Mouse (Mus musculus) lung, adult 2 months (tissue): ENCODE measurements around the gene Tanc1. TPM values are rescaled to one million over a fixed set of nuclear protein-coding genes. Genes with fewer than 3 reads are reported as not detected.

ENCODE experiments used
- DNase-seq: peaks from one replicate; pipeline ENCODE4 v3.0.0; 2022
- H3K4me1 ChIP-seq: fragments of 200-500 bp; 2 replicates; pipeline ENCODE4 v1.6.1; 2011; ENCODE audit warnings: low read length; ENCODE audit not compliant: control insufficient read depth, insufficient read depth
- H3K4me3 ChIP-seq: fragments of 200-500 bp; replicated peaks from 2 replicates; pipeline ENCODE3; 2011; ENCODE audit warnings: low read depth, mild to moderate bottlenecking, control low read depth, low read length; ENCODE audit errors: extremely low read depth
- CTCF ChIP-seq: fragments of 200-500 bp; IDR thresholded peaks from 2 replicates; pipeline ENCODE4 v1.5.1; 2011; ENCODE audit warnings: mild to moderate bottlenecking, low read length, control low read depth; ENCODE audit not compliant: insufficient read depth
- POLR2A ChIP-seq: fragments of 200-500 bp; IDR thresholded peaks from 2 replicates; pipeline ENCODE4 v1.6.1; 2011; ENCODE audit warnings: low read depth, mild to moderate bottlenecking, control low read depth, low read length, borderline replicate concordance; ENCODE audit errors: extremely low read depth
- WGBS: fragments of 180-500 bp; shearing (Covaris S2); methylation state at CpG from one replicate; pipeline ENCODE4 v1.1.7; 2018; 5-methylcytosine and 5-hydroxymethylcytosine counted together
- polyA plus RNA-seq: library from polyadenylated mRNA; depleted of rRNA; stranded (reverse); fragments of >200 nt; gene quantifications from 2 replicates; pipeline ENCODE4 v1.2.3, GENCODE M21; 2012

The Tanc1 gene
- polyA plus RNA-seq, 1 experiment: 29.0 TPM

- no peaks in the 10 kb centered on the region for H3K4me1 ChIP-seq
- no peak for DNase-seq
- 44% methylated on average over 10 of the region's 10 CpGs for WGBS
- no peak overlapping the region for H3K4me3 ChIP-seq
- TF ChIP-seq CTCF (no peak), POLR2A (no peak)
Measured at GRCm38 (mm10) chr2:59749371-59749770, 137.5 kb downstream of the Tanc1 start.

DNA sequence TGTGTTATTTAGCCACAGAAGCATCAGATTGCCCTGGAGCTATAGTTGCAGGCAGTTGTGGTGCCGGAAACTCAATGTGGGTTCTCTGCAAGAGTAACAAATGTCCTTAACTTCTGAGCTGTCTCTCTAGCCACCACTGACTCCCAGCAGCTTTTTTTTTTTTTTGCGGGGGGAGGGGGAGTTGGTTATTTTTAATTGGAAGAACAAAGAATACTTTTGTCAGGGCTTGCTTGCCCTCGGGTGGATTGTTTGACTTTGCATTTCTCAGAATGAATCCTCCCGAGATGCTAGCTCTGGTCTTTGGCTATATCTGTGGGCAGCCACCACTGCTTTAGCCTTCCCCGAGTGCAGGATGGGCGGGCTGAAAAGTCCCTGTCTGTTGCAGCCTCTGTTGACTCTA, 139.3 kb downstream of the Tanc1 start:
- Histone ChIP-seq H3K4me3 (no peak overlapping the region), H3K4me1 (no peaks in the 10 kb centered on the region)
- DNase-seq: no peak
- TF ChIP-seq CTCF: no peak
- no peak for TF ChIP-seq POLR2A
- 66% methylated on average over 6 of the region's 6 CpGs for WGBS

DNA sequence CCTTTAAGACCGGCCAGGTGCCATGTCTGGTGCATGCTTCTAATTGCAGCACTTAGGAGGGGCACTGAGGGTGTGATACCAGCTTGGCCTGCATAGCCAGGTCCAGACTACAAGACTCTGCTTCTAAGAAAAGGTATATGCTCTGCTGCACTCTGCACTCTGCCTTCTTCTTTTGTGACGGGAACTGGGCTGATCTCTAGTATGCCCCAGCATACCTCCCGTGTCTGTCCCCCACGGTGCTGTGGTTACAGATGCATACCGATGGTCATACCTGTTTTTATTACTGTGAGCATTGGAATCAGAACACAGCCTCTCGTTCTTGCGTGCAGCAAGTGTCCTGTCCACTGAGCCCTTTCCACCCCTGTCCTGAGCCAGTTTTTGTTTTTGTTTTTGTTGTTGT, 140.3 kb downstream of the Tanc1 start:
- TF ChIP-seq POLR2A: no peak
- TF ChIP-seq CTCF: no peak
- WGBS: 93% methylated on average over 7 of the region's 7 CpGs
- no peak overlapping the region for H3K4me3 ChIP-seq
- H3K4me1 ChIP-seq: no peaks in the 10 kb centered on the region
- DNase-seq: no peak

GRCm38 (mm10) chr2:59752766-59753165, 140.9 kb downstream of the Tanc1 start:
- 76% methylated on average over 5 of the region's 5 CpGs for WGBS
- Histone ChIP-seq H3K4me1 (no peaks in the 10 kb centered on the region), H3K4me3 (no peak overlapping the region)
- TF ChIP-seq CTCF (no peak), POLR2A (no peak)
- no peak for DNase-seq

DNA sequence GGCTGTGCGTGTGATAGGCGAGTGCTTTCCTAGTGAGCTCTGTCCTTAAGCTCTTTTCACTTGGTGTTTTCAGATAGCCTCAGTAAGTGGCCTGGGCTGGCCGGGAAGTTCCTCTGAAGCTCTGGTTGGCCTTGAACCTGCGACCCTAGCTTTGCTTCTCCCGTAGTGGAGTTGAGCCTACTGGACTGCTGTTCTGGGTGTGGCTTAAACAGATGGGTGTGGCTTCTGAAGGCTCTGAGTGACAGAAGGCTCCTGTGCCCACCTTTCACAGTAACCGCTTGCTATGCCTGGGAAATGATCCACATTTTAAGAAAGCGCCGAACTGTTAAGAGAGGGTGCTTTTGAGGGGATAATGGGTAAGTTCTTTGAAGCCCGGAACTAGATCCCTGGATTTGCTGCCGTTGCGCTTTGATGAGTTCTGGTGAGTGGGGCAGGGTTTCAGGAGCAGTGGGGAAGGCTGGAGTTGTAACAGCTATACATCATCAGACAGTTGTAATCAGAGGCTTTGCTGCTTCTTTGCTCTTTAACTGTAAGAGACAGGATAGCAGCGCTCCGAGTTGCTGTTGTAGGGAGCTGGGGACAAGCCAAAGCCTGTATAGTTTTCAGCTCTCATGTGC, 144.4 kb downstream of the Tanc1 start:
- WGBS: 77% methylated on average over 13 of the region's 13 CpGs
- Histone ChIP-seq H3K4me1 (no peaks in the 10 kb centered on the region), H3K4me3 (no peak overlapping the region)
- TF ChIP-seq CTCF: no peak
- TF ChIP-seq POLR2A: no peak
- DNase-seq: no peak

DNA sequence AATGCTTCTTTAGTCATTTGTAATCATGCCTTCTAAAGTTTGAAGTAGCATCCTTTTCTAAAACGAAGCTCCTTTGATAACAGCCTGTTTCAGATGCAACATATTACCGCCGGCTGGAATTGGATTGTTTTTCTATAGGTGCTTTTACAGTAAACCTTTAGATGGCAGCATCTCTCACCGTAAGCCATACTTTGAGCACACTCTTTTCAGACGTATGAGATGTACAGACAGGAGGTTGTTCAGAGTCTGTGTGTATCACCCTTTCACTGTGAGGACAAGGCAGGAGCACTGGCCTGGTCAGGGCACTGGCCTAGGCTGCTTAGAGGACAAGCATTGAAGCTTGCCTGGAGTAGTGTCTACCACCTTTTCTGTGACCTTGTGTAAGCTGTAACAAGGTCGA, 145.2 kb downstream of the Tanc1 start:
- H3K4me3 ChIP-seq: no peak overlapping the region
- TF ChIP-seq POLR2A (no peak), CTCF (no peak)
- no peak for DNase-seq
- no peaks in the 10 kb centered on the region for H3K4me1 ChIP-seq
- 74% methylated on average over 6 of the region's 6 CpGs for WGBS

DNA sequence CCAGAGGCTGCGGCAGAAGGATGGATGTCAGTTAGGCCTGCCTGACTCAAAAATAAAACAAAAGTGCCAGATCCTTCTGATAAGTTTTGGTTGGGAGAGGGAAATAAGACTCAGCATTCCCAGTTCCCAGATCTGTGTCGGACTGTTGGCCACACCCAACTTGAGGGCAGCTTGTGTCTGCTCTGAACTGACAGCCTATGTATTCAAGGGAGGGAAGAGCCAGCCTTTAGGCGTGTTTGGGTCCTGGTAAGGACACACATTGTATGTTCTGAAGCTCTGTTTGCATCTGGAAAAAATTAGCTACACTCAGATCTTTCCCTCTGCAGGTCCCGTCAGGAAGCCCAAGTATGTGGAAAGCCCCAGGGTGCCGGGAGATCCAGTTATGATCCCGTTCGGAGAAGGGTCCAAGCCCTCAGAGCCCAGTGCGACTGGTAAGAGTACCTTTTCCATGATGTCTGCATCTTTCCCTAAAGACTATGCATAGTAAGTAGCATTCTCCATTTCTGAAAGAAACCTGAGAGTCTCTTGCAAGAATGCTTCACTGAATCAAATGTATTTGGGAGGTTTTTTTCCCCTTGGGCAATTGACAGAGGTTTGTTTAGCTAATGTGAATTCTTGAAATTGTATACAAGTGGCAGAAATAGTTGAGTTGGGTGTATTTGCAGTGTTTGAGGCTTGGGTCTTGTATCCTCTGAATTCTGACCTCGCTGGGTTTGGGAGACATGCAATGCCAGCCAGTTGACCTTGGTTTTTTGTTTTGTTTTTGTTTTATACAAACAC, 146.5 kb downstream of the Tanc1 start:
- Histone ChIP-seq H3K4me3 (no peak overlapping the region), H3K4me1 (no peaks in the 10 kb centered on the region)
- DNase-seq: no peak
- no peak for TF ChIP-seq CTCF
- 64% methylated on average over 9 of the region's 9 CpGs for WGBS

DNA sequence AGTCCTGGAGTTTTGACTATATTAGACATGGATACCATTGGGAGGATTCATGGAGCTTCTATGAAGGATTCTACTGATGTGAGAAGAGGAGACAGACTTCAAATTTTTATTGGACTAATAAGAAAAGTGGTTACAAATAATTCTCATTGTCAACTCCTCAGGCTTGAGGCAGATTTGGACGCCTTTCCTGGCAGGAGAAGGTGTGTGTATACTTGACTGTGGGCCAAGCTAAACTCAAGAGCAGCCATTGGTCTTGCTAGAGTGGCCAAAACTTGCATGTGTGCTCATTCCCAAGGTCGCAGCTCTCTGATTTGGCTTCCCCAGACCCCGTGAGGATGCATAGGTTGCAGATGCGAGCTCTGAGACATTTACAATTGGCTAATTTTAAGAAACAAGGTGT, 148.9 kb downstream of the Tanc1 start:
- no peak overlapping the region for H3K4me3 ChIP-seq
- H3K4me1 ChIP-seq: no peaks in the 10 kb centered on the region
- no peak for DNase-seq
- TF ChIP-seq CTCF: no peak
- no peak for TF ChIP-seq POLR2A
- 55% methylated on average over 4 of the region's 4 CpGs for WGBS

- no peak for DNase-seq
- WGBS: 72% methylated on average over 12 of the region's 12 CpGs
- TF ChIP-seq POLR2A (no peak), CTCF (no peak)
- Histone ChIP-seq H3K4me1 (no peaks in the 10 kb centered on the region), H3K4me3 (no peak overlapping the region)
Measured at GRCm38 (mm10) chr2:59761183-59761582, 149.3 kb downstream of the Tanc1 start.

DNA sequence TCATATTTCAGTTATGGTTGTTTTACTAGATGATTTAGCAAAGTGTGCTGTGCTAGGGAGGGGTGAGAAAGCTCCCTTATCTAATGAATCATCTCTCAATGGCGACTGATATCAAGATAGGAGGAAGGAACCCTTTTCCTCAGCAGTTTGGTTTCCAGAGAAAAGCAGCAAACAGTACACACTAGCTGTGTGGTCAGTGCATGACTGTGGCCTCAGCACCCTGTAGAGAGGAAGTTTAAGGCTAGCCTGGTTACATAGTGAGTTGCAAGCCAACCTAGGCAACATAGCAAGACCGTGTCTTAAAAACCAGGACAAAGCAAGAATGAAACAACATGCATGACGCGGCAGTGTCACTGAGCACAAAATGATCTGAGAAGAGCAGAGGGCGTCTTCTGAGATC, 150.4 kb downstream of the Tanc1 start:
- Histone ChIP-seq H3K4me1 (no peaks in the 10 kb centered on the region), H3K4me3 (no peak overlapping the region)
- TF ChIP-seq CTCF (no peak), POLR2A (no peak)
- DNase-seq: no peak
- WGBS: 86% methylated on average over 5 of the region's 5 CpGs

DNA sequence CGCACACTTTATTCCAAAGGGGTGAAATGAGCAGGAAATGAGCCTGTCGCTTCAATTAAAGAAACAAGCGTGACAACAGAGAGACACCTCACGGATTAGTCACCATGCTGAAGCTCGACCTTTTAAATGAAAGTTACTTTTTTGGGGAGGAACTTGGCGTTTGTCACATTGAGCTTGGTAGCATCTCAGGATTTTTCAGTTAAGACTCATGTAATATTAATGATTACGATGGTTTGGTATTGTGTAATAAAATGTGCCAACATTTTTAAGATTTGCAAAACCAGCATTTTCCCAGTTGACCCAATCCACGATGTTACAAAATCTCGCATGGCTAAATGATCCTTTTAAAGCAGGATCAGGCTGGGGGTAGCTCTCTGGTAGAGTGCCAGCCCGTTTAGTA, 153.8 kb downstream of the Tanc1 start:
- 70% methylated on average over 10 of the region's 10 CpGs for WGBS
- H3K4me1 ChIP-seq: peaks cover 10% of the 10 kb centered on the region; the same call in 1 of the 2 replicates
- no peak overlapping the region for H3K4me3 ChIP-seq
- TF ChIP-seq CTCF (no peak), POLR2A (no peak)
- no peak for DNase-seq
